Mouse (Mus musculus): ENCODE results near the gene Rps21.
A peak's percentile ranks its signal among the peaks of the same experiment; 100 is the strongest.

Rps21 gene

DNA sequence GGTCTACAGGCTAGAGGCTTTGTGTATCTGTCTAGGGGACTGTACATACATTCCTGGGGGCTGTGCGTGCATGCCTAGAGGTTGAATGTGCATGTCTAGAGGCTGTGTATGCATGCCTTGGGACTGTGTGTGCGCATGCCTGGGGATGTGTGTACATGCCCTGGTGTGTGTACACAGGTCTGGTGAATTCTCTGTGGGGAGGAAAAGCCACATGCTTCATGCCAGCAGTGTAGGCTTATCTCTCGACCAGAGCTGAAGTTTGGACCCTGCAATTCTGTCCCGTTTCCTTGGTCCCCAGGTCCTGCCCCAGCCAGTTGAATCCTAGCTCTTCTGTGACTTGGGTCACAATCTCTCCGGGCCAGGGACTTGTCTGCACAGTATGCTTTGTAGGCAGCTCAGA, 34.4 kb downstream of the Rps21 start:
- DNase-seq (ENCODE audit: low spot score): no peak

DNA sequence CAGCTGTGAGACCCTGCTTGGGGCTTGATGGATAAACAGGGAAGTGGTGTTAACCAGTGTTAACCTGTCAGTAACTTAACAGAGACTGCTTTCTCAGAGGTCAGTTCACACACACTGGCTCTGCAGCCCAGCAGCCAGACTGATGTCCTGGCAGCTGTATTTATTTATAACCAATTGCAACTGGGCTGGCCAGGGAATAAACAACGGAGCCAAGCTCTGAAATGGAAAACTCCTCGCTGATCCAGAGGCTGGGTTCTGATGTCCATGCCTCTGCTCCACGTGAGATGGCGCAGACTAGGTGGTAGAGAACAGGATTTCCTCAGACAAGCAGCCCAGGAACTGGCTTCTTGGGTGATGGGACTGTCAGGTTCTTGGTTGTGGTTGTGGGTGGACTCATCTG, 34.8 kb downstream of the Rps21 start:
- DNase-seq (ENCODE audit: low spot score): no peak

DNA sequence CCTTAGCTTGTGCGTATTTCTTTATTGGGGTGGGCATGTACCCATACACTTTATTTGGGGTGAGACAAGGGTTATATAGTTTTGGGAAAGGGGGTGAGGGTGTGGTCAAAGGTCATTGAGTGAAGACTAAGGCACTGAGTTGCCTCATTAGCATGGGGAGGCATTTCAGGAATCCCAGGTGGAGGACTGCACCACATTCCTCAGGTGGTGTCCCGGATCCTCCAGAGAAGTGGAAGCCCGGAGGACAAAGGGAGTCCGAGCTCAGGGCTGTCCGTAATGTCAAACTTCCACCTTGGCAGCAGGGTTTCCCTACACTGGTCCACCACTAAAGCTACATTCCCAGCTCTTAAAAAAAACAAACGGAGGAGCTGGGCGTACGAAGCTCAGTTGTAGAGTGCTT, 35.7 kb downstream of the Rps21 start:
- no peak for DNase-seq (ENCODE audit: low spot score)

DNA sequence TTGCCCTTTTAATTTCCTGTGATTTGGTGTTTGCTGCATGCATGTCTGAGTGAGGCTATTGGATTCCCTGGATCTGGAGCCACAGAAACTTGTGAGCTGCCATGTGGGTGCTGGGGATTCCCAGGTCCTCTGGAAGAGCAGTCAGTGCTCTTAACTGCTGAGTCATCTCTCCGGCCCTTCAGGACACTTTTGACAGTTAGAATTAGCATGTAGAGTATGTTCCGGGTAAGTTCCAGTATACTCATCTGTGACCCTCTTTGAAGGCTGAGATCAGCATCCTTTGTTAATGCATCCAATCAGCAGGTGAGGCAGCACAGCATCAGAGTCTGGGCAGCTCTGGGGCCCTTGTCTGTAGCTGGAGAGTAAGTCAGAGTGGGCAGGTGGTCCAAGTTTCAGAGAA, 43.1 kb downstream of the Rps21 start:
- no peak for DNase-seq (ENCODE audit: low spot score)

DNA sequence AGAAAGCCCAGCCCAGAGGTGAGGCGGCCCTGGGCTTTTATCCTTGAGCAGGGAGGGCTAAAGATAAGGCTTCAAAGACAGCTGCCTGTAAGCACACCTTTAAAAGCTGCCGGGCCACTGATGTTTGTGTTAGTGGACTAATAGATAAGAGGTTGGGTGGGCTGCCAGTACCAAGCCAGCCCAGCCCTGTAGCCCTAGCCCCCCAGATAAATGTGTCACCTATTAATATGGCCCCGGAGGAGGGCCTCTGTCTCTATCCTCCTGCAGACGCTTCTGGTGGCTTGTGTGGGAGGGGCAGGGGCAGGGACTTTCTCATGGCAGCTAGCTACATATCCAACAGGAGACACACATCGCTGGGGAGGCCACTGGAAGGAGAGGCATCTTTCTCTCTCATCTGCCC, 43.6 kb downstream of the Rps21 start:
- DNase-seq (ENCODE audit: low spot score): no peak

DNA sequence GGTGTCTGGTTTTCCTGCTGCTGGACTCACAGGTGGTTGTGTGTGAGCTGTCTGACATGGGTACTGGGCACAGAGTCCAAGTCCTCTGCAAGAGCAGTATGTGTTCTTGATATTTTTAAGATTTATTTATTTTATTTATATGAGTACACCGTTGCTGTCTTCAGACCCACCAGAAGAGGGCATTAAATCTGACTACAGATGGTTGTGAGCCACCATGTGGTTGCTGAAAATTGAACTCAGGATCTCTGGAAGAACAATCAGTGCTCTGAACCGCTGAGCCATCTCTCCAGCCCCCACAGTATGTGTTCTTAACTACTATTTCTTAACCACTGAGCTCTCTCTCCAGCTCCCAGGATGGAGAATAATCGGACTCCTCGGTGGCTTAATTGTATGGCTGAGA, 45.0 kb downstream of the Rps21 start:
- DNase-seq (ENCODE audit: low spot score): no peak

DNA sequence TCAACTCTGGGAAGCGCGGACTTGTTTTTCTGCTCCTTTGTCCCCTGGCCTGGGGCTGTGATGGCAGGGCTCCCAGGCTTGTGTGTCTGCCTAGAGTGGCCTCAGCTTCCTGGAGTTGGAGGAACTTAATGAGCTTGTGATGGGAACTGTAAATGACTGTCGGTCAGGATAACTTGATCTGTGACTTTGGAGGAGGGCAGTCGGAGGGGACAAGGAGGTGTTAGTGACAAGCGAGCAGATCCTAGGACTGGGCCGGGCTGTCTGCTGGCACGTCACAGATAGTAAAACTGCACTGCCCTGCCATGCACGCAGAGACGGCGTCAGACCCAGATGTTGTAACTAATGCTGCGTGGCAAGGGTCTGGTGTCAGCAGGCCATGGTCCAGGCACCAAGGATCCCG, 46.3 kb downstream of the Rps21 start:
- no peak for DNase-seq (ENCODE audit: low spot score)

DNA sequence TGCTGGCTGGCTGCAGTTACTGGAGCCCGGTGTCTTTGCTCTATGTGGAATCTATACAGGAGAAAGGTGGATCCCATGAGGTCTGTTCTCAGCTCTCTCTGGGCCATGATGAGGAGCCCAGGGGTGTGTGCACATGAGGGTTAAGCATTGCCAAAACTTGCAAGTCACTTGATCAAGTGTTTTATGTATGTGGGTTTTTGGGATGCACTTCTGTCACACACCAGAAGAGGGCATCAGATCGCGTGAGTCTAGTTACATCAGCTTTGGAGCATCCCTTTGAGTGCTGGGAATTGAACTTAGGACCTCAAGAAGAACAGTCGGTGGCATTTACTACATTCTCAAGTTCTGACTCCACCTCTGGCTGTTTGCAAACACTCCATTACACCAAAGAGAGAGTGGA, 47.4 kb downstream of the Rps21 start:
- no peak for DNase-seq (ENCODE audit: low spot score)

DNA sequence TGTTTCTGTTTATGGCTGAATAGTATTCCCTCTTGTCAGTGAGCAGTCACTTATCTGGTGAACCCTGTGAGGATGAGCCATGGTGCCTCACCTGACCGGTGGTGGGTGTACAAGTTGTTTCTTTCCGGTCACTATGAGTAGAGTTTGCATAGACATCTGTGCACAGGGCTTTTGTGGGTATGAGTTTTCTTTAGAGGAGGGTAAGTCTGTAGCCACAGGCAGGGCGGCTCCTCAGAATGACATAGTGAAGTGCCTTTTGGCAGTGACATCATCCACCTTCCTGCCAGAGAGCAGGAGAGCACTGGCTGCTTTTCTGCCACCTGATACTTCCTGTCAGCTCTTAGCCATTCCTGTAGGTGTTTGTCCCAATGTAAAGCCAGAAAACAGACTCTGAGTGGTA, 48.3 kb downstream of the Rps21 start:
- no peak for DNase-seq (ENCODE audit: low spot score)

DNA sequence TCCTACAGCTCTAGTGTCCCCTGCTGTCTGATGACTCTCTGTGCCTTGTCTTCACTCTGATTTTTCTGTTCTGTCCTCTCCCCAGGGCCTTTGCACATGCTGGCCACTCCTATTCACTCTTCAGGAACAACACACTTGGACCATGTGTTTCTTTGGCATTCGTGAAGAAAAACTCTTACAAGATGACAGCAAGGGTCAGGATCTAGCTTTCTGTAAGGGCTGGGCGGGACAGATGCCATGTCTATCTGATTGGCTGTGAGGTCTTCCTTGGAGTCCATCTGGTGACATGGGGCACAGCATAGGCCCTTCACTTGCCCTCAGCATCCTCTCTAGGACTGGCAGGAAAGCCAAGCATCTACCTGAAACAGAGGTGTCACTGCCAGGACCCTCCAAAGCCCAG, 48.8 kb downstream of the Rps21 start:
- no peak for DNase-seq (ENCODE audit: low spot score)

DNA sequence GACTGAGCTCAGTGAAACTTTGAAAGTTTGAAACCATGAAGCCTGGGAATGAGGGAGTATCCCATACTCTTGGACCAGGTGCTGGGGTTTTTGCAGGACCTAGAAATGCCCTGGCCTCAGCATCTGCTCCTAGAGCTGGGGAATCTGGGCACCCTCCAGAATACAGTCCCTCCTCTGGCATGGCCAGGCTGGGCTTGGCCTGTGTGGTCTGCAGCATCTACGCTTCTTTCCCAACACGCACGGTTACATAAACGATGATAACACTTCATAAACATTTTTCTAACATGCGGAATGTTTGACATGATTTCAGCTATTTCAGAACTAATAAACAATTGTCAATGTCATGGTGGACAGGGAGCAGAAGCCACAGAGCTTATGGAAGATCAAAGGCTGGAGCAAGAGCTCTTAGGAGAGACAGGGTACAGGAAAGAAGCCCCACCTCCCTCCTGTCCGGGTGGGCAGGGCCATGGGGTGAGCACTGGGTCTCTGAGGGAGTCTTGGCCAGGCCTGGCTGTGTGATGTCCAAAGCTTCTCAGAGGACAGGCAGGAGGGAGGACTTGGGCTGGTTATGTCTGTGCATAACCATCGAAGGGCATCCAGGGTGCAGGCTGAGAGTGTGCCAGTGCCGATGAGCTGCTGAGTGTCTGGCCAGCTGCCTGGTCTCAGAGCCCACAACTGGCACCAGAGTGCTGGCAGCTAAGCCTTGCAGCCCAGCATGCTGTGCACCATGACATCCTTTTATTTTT, 49.4 kb downstream of the Rps21 start:
- peak; percentile 19 for DNase-seq (ENCODE audit: low spot score)

DNA sequence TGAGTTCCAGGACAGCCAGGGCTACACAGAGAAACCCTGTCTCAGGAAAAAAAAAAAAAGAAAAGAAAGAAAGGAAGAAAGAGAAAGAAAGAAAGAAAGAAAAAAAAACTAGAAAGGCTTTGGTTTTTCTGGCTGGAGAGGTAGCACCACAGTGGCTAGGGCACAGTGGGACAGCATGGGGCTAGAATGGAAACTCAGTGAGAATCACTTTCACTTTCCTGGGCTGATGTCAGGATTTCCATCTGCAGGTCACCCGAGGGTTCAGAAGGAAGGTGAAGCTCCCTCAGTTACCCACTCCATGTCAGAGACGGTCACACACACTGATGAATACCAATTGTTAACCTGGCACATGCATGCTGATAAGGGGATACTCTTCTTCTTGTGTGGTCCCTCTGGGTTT, 50.5 kb downstream of the Rps21 start:
- DNase-seq (ENCODE audit: low spot score): no peak

All from urinary bladder, postnatal 25 days (tissue).